Mouse (Mus musculus): ENCODE measurements around the gene Grasp.

Grasp gene

DNA sequence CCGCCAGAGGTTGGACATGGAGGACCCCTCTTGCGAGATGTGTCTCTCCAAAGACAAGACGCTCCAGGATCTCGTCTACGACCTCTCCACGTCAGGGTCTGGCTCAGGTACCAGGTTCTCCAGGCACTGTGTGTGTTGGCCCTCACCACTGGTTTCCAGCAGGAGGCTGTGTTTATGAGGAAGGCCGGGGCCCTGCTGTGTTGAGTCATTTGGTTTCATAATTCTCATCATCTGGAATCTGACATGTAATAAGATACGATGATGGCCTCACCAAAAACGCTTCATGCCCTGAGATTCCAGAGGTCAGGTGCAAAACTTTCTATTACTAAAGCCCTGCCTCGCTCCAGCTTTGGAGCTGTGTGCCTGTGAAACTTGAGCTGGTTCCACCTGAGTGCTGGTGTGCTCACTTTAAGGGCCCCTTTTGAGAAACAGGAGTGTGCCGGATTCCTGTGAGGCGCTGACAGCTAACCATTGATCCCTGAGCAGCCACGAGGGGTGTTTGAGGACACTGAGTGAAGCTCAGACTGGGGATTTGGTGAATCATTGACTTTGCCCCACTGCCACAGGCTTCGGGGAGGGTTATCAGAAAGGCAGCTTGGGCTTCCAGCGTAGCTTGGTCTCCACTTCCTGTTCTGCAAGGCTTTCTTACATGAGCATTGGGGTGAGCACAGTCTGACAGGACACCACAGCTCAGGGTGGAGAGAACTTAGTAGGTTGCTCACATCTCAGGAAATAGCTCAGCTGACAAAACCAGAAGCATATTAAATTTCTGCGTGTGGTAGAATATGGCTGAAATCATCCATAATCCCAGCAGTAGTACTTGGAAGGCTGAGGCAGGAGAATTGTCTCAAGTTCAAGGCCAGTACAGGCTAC is 28.8 kb upstream of the Grasp start:
- peak; percentile 95 for DNase-seq

DNA sequence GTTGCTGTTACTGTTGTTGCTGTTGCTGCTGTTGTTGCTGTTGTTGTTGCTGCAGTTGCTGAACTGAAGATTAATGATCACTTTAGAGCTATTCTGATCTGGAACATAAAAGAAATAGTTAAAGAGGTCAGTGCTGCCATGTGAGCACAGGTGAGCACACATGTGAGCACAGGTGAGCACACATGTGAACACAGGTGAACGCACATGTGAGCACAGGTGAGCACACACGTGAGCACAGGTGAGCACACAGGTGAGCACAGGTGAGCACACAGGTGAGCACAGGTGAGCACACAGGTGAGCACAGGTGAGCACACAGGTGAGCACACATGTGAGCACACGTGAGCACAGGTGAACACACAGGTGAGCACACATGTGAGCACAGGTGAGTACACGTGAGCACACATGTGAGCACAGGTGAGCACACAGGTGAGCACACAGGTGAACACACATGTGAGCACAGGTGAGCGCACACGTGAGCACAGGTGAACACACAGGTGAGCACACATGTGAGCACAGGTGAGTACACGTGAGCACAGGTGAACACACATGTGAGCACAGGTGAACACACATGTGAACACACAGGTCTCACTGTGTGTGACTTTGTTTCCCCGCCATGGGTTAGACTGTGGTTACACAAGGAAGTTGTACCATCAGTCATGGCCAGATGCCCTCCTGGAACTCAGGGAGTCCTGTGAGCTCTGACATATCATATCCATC is 27.8 kb upstream of the Grasp start:
- no peak for DNase-seq

DNA sequence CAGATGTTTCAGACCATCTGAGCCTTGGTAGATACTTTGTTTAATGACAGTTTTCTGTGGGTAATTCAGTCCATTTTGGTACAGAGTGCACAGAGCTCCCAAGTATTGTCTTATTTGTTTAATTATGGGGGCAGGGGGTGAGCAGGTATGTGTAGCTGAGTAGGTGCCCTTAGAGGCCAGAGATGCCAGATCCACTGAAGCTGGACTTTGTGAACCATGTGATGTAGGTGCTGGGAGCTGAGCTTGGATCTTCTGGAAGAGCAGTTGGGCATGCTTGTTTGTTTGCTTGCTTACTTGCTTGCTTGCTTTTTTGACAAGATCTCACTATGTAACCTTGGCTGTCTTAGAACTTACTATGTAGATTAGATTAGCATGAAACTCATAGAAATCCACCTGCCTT is 27.0 kb upstream of the Grasp start:
- DNase-seq, result peak; percentile 62

DNA sequence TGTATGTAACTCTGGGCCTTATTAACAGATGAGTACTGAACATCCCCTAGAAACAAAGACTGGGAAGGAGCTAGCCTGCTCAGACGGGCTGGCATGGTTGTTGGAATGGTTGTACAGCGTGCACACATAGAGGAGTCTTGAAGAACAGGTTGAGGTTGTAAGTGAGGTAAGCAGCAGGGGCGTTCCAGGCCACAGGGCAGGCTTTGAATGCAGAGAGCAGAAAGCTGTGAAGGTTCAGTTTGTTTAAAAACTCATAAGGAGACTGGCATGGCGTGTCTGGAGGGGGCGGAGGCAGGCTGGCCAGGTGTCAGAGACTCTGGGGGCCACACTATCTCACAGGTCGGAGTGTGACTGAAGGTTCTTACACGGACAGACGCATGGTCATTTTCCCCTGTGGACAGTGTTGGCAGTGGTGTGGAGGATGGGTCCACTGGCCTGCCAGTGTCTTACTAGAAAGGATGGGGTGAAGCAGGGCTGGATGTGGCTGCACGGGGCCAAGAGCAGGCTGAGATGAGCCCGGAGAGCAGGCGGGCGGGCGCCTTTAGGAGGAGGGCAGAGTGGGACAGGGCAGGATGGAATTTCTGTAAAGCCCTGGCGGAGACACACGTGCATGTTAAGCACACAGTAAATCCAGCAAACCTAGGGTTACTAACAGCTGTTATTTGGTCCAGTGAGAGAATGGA is 26.4 kb upstream of the Grasp start:
- peak; percentile 71 for DNase-seq

DNA sequence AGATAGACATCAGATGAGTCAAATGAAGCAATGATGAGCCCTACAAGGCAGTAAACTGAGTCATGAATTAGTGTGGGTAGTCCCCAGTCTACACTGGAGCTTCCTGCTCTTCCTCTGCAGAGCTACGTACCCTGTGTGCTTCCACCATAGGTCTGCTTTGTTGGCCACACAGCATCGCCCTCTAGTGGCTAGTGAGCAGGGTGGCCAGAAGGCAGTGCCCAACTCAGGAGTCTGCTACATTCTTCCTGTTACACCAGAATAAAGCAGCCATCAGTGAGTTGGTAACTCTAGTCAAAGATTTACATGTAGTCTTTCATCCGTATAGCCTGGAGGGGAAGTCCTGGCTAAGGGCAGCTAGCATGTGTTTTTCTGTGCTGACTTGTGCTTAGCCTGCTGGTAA is 25.8 kb upstream of the Grasp start:
- DNase-seq, result peak; percentile 91

DNA sequence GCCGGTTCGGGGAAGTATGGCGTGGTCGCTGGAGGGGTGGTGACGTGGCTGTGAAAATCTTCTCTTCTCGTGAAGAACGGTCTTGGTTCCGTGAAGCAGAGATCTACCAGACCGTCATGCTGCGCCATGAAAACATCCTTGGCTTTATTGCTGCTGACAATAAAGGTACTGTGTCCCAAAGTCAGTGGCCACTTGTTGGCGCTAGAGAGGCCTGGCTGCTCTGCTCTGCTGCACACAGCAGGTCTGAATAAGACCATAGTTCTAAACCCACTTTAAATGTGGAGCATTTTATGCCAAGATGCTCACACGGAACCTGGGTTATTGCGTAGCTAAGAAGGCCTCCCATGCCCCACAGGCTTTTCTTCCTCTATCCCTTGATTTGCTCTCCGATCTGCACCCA is 25.1 kb upstream of the Grasp start:
- no peak for DNase-seq

DNA sequence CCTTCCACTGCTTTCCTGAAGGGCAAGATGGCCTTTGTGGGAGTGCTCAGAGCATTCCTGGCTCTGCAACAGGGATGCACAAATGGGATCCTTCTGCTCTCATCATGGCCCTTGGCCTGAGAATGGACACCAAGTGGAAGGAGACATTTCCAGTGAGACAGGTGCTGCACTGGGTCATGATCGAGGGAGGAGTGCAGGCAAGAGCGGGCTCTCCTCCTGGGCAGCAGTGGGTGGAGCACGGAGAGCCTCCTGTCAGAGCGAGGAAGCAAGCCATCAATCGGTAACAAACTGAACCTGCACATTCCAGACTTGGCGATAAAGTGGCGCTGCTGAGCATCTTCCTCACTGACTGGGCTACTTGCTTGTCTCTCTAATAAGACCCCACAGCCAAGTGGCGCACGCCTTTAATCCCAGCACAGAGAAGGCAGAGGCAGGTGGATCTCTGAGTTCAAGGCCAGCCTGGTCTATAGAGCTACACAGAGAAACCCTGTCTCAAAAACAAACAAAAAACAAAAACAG is 23.2 kb upstream of the Grasp start:
- no peak for DNase-seq

DNA sequence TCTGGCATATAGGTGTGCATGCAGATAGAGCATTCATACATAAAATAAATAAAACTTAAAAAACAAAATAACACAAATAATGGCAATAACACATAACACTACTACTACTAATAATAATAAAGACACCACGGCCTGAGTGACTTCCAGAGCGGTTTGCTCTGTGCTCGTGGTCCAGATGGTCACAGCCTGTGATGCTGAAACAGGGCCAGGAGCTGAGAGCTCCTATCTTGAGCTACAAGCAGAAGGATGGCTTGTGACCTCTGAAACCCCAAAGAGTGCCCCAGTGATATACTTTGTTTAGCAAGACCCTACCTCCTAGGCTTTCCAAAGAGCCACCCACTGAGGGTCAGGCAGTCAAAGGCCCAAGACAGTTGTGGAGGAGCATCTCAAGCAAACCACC is 22.6 kb upstream of the Grasp start:
- no peak for DNase-seq

DNA sequence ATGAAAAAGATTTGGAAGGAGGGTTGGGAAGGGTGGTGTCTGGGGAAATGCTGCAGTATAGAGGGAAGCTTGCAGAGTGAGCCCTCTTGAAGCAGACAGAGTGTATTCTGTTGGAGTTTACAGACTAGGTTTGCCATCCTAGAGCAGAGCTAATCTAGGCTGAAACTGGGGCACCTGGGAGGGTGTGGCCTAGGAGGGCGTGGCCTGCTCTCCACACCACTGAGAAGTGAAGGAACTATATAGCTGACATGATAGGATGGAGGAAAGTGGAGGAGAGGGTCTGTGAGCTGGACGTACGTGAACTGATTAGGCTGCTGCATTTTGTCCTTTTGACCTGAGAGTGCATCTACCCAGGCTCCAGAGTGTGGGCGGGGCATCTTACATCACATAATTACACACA is 20.3 kb upstream of the Grasp start:
- no peak for DNase-seq

DNA sequence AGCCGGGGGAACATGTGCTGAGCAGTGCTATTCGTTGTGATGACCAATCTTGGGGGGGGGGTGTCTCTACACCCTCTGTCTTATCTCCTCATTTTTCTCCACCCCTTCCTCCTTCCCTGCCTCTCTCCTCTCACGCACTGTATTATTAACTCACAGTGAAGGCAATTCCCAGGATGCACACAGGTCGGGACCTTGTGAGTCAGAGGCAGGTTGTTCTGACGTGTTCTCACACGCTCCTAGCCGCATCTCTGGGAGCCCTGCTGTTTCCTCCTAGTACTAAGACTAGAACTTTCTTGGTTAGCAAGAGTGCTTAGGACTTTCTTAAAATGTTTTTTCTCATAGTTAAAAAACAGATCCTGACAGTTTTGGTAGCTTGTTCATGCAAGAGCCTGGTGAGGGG is 19.2 kb upstream of the Grasp start:
- no peak for DNase-seq

DNA sequence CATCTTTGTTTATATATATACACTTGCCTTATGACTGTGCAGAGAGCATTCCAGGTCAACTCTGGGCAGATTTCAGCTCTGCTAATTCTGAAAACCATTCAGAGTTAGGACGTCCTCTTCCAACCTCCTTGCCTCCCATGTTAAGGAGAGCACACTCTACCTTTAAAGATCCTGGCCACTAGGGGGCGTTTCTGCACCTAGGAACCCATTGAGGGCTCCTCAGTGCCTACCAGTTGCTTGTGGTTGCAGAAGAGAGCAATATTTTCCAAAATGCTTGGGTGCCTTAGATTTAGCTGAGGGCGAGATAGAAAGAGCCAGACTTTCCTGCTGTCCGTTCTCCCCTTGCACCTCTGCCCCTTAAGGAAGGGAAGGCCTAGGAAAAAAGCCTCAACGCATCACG is 13.8 kb upstream of the Grasp start:
- DNase-seq, result peak; percentile 50

DNA sequence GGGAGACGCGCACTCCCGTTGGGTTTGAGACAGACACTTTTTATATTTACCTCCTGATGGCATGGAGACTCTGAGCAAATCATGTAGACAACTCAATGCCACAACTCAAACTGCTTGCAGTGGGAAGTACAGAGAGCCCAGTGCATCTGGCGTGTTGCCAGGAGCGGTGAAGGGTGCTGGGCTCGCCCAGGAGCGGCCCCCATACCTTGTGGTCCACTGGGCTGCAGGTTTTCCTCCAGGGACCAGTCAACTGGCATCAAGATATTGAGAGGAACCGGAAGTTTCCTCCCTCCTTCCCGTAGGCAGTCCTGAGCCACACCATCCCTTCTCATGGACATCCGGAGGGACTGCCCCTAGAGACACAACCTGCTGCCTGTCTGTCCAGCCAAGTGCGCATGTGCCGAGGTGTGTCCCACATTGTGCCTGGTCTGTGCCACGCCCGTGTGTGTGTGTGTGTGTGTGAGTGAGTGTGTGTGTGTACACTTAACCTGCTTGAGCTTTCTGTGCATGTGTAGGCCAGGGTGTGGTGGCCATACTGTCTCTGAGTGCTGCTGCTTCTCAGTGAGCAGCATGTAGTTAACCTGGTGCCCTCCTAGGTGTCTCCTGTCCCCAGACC is 12.9 kb upstream of the Grasp start:
- DNase-seq, result no peak

DNA sequence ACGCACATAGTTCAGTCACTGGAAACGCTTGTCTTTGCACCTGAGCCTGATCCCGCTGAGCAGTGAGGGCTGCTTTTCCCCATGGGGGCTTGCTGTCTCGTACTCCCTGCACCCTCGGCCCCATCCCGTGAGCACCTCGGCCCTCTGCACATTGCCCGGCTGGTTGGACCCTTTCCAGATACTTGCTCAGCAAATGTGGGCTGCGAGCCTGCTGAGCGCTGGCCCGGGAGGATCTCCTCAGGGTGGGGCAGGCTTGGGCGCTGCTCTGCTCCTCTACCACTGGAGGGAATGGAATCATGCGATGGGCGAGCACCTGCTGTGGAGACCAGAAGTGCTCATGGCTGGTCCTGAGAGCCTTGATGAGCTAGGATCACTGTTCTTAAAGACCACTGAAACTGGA is 11.6 kb upstream of the Grasp start:
- peak; percentile 87 for DNase-seq

DNA sequence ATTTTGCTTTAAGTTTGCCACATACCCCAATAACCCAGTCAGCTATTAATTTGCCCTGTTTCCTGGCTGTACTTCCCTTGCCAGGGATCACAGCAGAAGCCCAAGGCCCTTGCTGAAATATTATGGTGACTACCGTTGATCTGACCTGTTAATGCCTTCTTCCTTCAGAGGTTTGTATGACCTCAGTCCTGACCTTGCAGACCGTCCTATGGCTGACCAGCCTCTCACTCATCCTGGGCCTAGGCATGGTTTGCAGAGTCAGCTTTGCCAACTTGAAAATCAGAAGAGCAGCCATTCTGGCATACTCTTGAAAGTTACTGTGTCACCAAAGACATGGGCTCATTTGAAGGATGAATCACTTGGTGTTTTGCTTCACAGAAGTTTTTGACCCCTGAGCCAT is 8.9 kb upstream of the Grasp start:
- no peak for DNase-seq

DNA sequence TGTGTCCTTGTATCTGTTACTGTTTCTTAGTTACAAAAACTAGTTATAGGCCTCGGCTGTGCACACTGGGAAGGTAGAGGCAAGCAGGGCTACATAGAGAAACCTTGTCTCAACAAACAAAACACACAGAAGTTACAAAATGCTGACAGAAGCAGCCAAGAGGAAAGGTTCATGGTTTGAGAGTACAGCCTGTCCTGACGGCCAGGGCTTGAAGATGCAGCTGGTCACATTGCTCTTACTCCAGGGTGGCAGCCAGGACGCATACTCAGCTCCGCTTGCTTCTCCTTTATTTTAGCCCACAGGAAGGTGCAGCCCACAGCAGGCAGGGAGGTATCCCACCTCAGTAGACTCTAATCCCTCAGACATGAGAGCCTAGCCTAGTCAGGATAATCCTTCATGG is 8.0 kb upstream of the Grasp start:
- no peak for DNase-seq

DNA sequence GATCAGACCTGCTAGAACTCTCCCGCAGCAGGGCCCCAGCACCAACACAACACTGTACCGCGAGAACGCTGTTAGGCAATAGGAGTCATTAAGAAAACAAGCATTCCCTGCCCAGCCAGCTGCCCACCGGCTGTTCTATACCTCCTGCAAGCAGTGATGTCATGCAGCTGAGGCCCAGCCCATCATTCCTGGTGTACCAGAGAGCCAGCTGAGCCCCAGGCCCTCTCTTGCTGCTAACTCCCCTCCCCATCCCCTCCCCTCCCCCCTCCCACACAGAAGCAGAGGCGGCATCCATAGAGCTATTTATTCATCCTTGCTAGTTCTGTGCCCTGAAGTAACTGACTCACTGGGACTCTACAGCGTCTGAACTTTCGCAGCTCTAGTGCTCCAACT is 3.1 kb upstream of the Grasp start:
- no peak for DNase-seq

DNA sequence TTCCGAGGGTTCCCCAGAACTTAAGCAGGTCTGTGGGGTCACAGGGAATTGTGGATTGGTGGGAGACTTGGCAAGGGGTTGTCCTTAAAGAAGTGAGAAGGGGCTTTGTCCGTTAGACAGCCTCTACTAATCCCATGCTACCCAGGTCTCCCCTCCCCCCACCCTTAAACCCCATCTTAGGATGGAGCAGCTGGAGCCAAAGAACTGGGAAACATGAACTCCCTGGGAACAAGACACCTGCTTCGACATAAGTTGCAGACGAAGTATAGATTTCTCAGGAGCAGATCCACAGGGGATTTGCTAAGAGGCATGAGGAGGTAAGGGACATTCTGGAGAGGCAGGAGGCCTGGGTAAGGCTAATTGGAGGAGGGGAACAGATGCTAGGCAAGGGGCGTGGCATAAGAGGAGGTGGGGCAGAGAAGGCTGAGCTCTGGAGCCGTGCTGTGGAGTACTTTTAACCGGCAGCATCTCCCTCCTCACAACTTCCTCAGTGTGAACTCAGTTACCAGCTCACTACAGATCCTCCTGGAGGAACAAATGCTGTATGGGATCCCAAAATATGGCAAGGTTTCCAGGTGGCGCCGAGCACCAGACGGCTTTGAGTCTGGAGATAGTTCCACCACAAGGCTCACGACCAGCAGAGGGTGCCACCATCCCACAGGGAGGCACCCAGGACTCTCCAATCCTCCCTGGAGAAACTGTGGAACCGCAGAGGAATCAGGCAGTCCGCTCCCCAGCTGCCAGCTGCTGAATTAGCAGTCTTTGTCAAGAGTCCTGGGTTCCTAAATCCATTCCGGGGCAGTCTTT is 2.5 kb upstream of the Grasp start:
- DNase-seq, result peak; percentile 84

DNA sequence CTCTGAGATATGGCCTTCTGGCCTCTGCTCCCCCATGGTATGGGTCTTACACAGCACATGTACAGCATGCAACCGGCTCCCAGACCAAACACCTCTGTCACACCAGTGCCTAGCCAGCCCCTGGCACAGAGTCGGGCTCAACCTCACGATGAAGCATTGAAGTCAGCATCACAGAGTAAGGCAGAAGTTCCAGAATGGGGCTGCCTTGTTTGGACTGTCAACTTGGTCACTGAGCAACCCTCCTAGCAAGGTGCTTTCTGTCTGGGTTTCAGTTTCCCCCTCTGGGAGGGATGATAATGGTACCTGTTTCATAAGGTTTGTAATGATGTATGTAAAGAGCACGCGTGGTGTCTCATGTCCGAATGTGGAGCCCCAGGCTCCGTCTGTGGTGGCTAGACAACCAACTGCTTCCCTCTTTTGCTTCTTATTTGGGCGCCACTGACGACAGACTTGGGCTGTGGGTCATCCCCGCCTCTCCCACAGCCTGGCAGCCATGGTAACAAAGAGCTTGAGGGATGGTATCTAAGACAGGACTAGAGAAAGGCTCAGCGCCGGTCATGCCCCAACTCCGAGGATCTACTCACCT is 998 bp upstream of the Grasp start:
- no peak for DNase-seq

DNA sequence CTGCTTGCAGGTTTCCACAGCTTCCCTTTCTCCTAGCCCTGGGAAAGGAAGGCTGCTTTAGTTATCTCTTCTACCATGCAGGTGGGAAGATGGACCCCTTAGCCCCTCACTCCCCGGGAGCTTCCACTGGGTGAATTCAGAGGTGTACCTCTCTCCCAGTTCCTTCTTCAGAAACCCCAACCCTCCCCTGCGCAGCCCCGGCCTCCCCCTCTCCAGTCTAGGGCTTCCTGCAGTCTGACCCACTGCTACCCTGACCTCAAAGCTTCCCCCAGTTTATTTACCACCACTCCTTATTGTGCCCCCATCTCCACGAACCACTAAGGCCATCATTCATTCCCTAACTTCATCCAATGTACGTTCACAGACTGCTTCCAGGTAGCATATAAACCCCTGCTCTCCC is 392 bp upstream of the Grasp start:
- DNase-seq, result no peak

DNA sequence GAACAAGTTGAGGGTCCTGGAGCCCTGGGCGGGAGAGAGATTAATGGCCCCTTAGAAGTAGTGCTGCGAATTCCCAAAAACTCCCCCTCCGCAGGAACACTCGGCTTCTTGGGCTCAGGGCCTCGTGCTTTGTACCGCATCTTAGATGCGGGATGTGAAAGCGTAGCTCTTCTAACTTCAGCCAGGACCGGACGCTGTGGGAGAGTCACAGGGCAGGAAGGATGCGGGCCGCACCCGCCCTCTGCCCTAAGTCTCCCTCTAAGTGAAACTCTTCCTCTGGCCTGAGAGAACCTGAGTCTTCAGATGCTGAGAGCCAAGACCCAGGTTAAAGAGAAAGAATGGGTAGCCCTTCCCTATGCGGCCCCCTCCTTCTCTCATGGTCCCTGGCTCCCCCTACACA is 989 bp downstream of the Grasp start:
- peak; percentile 36 for DNase-seq

DNA sequence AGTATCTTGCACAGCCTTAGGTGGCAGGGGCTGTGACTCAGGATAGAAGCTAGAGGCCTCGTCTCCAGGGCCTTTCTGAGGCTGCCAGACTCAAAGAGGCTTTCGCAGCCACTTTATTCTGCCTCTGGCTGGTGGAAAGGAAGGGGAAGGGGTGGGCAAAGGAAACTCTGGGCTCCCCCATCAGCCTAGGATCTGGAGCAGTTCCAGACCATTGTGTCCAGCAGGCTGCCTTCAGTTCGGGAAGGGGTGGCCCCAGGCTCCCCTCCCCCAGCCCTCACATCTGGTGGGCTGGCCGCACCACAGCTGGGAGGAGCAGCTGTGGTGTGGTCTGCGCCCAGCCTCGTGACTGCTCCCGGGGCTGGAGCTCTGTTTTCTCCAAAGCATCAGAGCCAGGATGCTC is 4.0 kb downstream of the Grasp start:
- DNase-seq, result peak; percentile 73

All from kidney, adult 11 months (tissue).